Mouse (Mus musculus) adrenal gland, adult 18-20 months (tissue): ENCODE results near the gene Zfp106. TPM values are rescaled to one million over a fixed set of nuclear protein-coding genes. Genes with fewer than 3 reads are reported as not detected.

Experiments
- DNase-seq, 2 experiments: peaks; one replicate each; pipeline ENCODE4 v3.0.0; 2021 to 2022; ENCODE audit warnings: low spot score in 2 of 2
- total RNA-seq, 2 experiments: library from RNA; stranded (reverse); gene quantifications; 1 replicate in 1 of 2; 2 replicates in 1 of 2; pipeline ENCODE4 v1.2.3; 2021

The Zfp106 gene
- total RNA-seq, 2 experiments from 2014 or later = 103 to 117 TPM

GRCm38 (mm10) chr2:120558813-120559212 is 4.8 kb downstream of the Zfp106 start:
- DNase-seq = no peak

- no peak for DNase-seq
Observed at GRCm38 (mm10) chr2:120556868-120557267, 6.8 kb downstream of the Zfp106 start.

- no peak for DNase-seq
Observed at GRCm38 (mm10) chr2:120544732-120545131, 18.9 kb downstream of the Zfp106 start.

GRCm38 (mm10) chr2:120539778-120540208 is 23.9 kb downstream of the Zfp106 start:
- DNase-seq = peak; percentile 36 to 40

- DNase-seq = no peak
Observed at GRCm38 (mm10) chr2:120539333-120539732, 24.3 kb downstream of the Zfp106 start.

- DNase-seq = no peak
Observed at GRCm38 (mm10) chr2:120531223-120531622, 32.4 kb downstream of the Zfp106 start.

DNA sequence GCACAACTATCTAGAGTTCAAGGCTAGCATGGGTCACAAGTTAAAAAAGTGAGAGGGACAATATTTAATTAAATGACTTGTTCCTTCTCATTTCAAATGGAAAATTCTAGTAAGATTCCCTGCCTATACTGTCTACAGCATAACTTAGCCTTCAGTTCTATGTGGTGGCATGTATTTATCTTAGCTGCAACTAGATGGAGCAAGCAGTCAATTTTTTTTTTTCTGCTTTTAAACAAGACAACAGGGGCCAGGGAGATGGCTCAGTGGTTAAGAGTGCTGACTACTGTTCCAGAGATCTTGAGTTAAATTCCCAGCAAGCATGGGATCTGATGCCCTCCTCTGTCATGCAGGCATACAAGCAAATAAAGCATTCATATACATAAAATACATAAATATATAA is 34.1 kb downstream of the Zfp106 start:
- DNase-seq = no peak

GRCm38 (mm10) chr2:120526771-120527170 is 36.9 kb downstream of the Zfp106 start:
- no peak for DNase-seq

GRCm38 (mm10) chr2:120518547-120519210 is 45.0 kb downstream of the Zfp106 start:
- no peak for DNase-seq

GRCm38 (mm10) chr2:120514181-120514580 is 49.5 kb downstream of the Zfp106 start:
- DNase-seq = no peak

DNA sequence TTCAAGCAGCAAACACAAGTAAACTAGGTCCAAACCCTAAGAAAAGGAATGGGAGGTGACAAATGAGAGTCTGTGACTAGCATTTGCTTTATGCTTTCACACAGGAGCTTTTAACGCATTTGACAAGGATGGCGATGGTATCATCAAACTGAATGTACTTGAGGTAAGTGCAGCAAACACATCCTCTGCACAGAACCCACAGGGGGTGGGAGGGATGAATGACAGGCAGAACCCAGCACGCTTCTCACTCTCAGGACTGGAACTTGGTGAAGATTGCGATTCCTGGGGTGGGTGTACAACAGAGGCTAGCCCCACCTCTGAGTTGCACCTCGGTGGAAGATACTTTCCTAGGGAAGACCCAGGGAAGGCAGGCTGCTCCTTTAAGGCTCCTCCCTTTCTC is 59.7 kb downstream of the Zfp106 start:
- no peak for DNase-seq

- no peak for DNase-seq
Observed at GRCm38 (mm10) chr2:120503094-120503493, 60.5 kb downstream of the Zfp106 start.

DNA sequence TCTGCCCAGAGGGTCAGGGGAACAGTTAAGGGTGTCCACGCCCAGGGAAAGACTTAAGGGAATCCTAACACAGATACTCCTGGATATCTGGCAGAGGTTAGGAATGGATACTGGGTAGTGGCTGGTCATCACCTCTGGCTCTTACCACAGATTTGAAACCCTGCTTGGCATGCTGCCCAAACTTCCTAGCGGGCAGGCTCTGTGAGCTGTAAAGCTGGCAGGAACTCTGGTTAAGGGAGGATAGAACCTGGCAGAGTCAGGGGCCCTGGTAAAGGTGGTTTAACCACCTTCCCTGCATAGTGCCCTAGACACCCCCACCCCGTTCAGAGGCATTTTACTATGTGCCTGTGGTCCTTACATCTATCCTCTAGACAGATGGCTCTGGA is 61.0 kb downstream of the Zfp106 start:
- no peak for DNase-seq

- DNase-seq = no peak
Observed at GRCm38 (mm10) chr2:120501931-120502604, 61.6 kb downstream of the Zfp106 start.

- no peak for DNase-seq
Observed at GRCm38 (mm10) chr2:120501136-120501918, 62.3 kb downstream of the Zfp106 start.

- DNase-seq = no peak
Observed at GRCm38 (mm10) chr2:120499971-120500471, 63.6 kb downstream of the Zfp106 start.

- DNase-seq = no peak
Observed at GRCm38 (mm10) chr2:120496511-120496910, 67.1 kb downstream of the Zfp106 start.

DNA sequence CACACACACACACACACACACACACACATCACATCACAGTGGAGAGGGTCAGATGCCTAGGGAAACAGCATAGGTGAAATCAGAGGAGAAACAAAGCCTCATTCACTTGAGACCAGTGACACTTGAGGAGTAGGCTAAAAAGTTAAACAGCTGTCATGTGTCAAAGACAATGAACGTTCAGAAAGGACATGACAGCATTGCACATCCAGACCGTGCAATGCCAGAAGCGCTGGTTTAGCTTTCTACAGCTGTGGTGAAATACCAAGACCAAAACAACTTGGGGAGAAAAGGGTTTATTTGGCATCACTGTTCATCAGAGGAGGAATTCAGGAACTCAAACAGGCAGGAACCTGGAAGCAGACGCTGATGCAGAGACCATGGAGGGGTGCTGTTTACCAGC is 70.4 kb downstream of the Zfp106 start:
- no peak for DNase-seq

DNA sequence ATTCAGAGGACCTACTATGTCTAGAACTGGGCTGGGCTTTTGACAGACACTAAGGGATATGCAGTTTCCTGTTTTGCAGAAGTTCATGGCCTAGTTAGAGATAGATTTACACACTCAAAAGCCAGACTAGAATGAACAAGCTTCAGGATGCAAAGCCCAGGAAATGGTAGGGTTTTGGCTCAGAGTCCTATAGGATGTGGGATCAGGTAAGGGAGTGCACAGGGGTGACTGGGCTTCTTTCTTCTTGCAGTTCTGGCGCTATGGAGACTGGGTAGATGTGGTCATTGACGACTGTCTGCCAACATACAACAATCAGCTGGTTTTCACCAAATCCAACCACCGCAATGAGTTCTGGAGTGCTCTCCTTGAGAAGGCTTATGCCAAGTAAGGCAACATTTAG is 79.4 kb downstream of the Zfp106 start:
- DNase-seq = no peak

GRCm38 (mm10) chr2:120482506-120483389 is 80.9 kb downstream of the Zfp106 start:
- no peak for DNase-seq

- DNase-seq = no peak
Observed at GRCm38 (mm10) chr2:120481921-120482320, 81.7 kb downstream of the Zfp106 start.
